Mouse (Mus musculus) liver, embryonic 13.5 days (tissue): ENCODE measurements around the gene Vps36. TPM values are rescaled to one million over a fixed set of nuclear protein-coding genes. Genes with fewer than 3 reads are reported as not detected.

Experiments used
- ATAC-seq: fragments of 200-750 bp; cut with Nextera tagmentation; 2 replicates; pipeline ENCODE4 v1.8.0; 2017; ENCODE audit warnings: low read depth, mild to moderate bottlenecking, moderate number of reproducible peaks, moderate library complexity
- DNase-seq: peaks from one replicate; pipeline ENCODE4 v3.0.0; 2022
- H3K27ac ChIP-seq: fragments of 300-500 bp; sonication (generic); 2 replicates; pipeline ENCODE4 v1.5.1; 2015; ENCODE audit warnings: moderate library complexity, mild to moderate bottlenecking, inconsistent platforms
- H3K27me3 ChIP-seq: fragments of 300-500 bp; sonication (generic); 2 replicates; pipeline ENCODE4 v1.6.1; 2015; ENCODE audit warnings: mild to moderate bottlenecking, inconsistent platforms
- H3K36me3 ChIP-seq: fragments of 300-500 bp; sonication (generic); 2 replicates; pipeline ENCODE4 v1.6.1; 2015; ENCODE audit warnings: mild to moderate bottlenecking, inconsistent platforms
- H3K4me1 ChIP-seq: fragments of 300-500 bp; sonication (generic); replicated peaks from 2 replicates; pipeline ENCODE4 v1.6.1; 2015; ENCODE audit warnings: inconsistent platforms
- H3K4me2 ChIP-seq: fragments of 300-500 bp; sonication (generic); 2 replicates; pipeline ENCODE4 v1.6.1; 2015; ENCODE audit warnings: inconsistent platforms, mild to moderate bottlenecking, moderate library complexity
- H3K4me3 ChIP-seq: fragments of 300-500 bp; sonication (generic); replicated peaks from 2 replicates; pipeline ENCODE4 v1.5.1; 2015; ENCODE audit warnings: mild to moderate bottlenecking, inconsistent platforms
- H3K9ac ChIP-seq: fragments of 300-500 bp; sonication (generic); 2 replicates; pipeline ENCODE4 v1.6.1; 2015; ENCODE audit warnings: mild to moderate bottlenecking, inconsistent platforms
- H3K9me3 ChIP-seq: fragments of 300-500 bp; sonication (generic); replicated peaks from 2 replicates; pipeline ENCODE4 v1.6.1; 2016; ENCODE audit warnings: inconsistent platforms
- WGBS: fragments of 180-500 bp; shearing (Covaris S2); methylation state at CpG from one replicate; pipeline ENCODE4 v1.1.7; 2015; ENCODE audit not compliant: insufficient replicate concordance; 5-methylcytosine and 5-hydroxymethylcytosine counted together
- polyA plus RNA-seq: library from polyadenylated mRNA; unstranded; fragments of >200 nt; fragmentation: Nextera tagmentation; extraction: Ambion mirVana; gene quantifications from 2 replicates; pipeline ENCODE4 v1.2.1, GENCODE M21; 2015

Vps36 gene
- polyA plus RNA-seq, 1 experiment from 2014 or later = 11.5 TPM

DNA sequence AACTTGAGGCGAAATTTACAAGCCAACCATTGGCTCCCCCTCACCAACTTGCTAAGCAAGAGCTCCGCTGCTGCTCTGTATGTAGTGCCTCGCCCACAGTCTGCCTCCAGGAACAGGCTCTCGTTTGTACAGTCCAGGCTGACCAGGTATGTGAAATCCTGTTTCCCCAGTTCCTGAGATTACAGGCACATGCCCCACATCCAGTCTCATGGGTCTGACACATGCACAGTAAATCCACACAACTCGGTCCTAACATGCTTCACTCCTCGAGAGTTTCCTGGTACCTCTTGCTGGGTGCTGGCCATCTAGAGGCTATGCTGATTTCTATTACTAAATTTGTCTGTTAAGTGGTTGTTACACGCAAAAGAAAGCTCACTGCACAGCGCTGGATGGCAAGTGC lies 33.8 kb downstream of the Vps36 start:
- no peak overlapping the region for H3K4me3 ChIP-seq
- no peak overlapping the region for H3K9ac ChIP-seq
- H3K9me3 ChIP-seq = no peaks in the 10 kb centered on the region
- ATAC-seq = no peak
- 40% methylated on average over 8 of the region's 8 CpGs for WGBS
- H3K36me3 ChIP-seq = 0 out of 2 replicates have a peak, but pooled peaks cover 6% of the 10 kb centered on the region
- DNase-seq = no peak
- 0 out of 2 replicates have a peak overlapping the region, but pooled peaks have one; percentile 72 for H3K4me2 ChIP-seq
- peaks cover 9% of the 10 kb centered on the region; the same call in 1 of the 2 replicates for H3K4me1 ChIP-seq
- H3K27me3 ChIP-seq = peaks cover 32% of the 10 kb centered on the region
- no peak overlapping the region for H3K27ac ChIP-seq

DNA sequence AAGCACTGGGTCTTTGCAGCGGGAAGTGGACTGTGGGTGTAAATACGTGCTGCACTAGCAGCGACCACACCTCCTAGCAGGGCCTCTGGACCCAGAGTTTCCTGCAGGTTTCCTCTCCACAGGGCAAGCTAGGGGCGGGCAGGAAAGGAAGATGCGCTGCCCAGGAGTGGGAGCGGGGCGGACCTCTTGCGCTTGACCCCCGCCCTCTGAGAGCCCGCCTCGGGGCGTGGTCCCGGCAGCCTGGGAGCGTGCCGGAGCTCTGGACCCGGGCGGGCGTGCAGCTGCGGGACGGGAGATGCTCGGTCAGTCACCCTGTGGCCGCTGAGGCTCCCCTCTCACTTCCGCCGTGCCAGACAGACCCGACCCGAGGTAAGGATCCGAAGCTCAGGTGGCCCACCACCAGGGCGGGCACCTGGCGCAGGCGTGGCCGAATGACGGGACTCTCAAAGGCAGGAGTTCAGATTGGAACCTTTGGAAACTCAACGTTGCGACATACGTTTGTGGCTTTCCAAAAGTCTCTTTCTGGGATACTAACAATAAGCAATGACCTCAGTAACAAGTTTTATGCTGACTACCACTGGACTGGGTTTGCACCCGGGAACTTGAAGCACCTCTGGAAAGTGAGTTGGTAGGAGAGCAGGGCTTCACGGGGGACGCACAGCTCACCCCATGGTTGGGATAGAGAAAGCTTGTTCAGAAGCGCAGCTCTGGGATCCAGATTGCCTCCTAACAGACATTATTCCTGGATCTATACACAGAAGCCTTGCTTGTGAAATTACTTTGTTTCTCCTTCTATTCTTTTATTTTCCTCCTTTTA lies 34.7 kb downstream of the Vps36 start, which contains the start of gene Thsd1:
TSS of gene Thsd1 (plus strand) at position 253 of the 817 bp plus-strand sequence.
- Histone ChIP-seq H3K4me2 (peak within 1 kb of the TSS; percentile 72), H3K4me3 (peak within 1 kb of the TSS; percentile 61), H3K27me3 (peaks cover 32% of the 10 kb centered on the region), H3K9me3 (no peaks in the 10 kb centered on the region), H3K9ac (peak within 1 kb of the TSS; percentile 42), H3K4me1 (peaks cover 9% of the 10 kb centered on the region; the same call in 1 of the 2 replicates), H3K36me3 (0 out of 2 replicates have a peak, but pooled peaks cover 3% of the 10 kb centered on the region), H3K27ac (no peak within 1 kb of the TSS)
- peak; percentile 81 for ATAC-seq
- under 1% methylated on average over 39 of the region's 39 CpGs for WGBS
- peak; percentile 34 for DNase-seq

DNA sequence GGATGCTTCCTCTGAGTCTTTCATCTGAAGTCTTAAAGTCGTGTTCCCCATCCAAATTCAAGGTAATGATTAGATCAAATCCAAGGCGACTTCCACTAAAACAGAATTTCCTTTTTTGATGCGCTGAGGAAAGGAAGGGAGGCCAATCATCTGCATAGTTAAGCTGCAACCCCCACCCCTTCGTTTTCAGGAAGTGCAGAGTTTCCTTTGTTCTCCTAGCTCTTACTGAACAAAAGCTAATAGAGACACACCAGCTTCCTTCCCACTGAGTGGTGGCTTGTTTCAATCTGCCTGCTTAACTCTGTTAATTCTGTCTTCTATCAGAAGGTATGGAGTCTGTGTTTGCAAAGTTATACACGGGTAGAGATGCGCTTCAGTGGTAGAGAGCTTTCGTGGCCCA lies 36.0 kb downstream of the Vps36 start:
- no peak overlapping the region for H3K9ac ChIP-seq
- ATAC-seq (no peak), DNase-seq (no peak)
- WGBS = 16% methylated on average over 7 of the region's 7 CpGs
- peaks cover 9% of the 10 kb centered on the region; the same call in 1 of the 2 replicates for H3K4me1 ChIP-seq
- H3K36me3 ChIP-seq = no peaks in the 10 kb centered on the region
- no peak overlapping the region for H3K27ac ChIP-seq
- no peak overlapping the region for H3K4me3 ChIP-seq
- no peaks in the 10 kb centered on the region for H3K9me3 ChIP-seq
- H3K27me3 ChIP-seq = peaks cover 32% of the 10 kb centered on the region
- H3K4me2 ChIP-seq = peak overlapping the region; percentile 72; the same call in 1 of the 2 replicates

DNA sequence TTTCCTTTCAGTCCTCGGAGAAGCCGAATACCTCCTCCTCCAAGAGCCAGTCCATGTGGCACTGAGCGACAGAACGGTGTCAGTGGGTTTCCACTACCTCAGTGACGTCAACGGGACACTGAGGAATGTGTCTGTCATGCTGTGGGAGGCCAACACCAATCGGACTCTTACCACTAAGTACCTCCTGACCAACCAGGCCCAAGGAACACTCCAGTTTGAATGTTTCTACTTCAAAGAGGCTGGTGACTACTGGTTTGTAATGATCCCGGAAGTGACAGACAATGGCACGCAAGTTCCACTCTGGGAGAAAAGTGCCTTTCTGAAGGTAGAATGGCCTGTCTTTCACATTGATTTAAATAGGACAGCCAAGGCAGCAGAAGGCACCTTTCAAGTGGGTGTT lies 50.4 kb downstream of the Vps36 start:
- no peaks in the 10 kb centered on the region for H3K27me3 ChIP-seq
- H3K27ac ChIP-seq = no peak overlapping the region
- no peaks in the 10 kb centered on the region for H3K9me3 ChIP-seq
- H3K36me3 ChIP-seq = no peaks in the 10 kb centered on the region
- H3K9ac ChIP-seq = no peak overlapping the region
- H3K4me3 ChIP-seq = no peak overlapping the region
- DNase-seq = no peak
- no peaks in the 10 kb centered on the region for H3K4me1 ChIP-seq
- 82% methylated on average over 9 of the region's 9 CpGs for WGBS
- no peak for ATAC-seq
- H3K4me2 ChIP-seq = no peak overlapping the region

DNA sequence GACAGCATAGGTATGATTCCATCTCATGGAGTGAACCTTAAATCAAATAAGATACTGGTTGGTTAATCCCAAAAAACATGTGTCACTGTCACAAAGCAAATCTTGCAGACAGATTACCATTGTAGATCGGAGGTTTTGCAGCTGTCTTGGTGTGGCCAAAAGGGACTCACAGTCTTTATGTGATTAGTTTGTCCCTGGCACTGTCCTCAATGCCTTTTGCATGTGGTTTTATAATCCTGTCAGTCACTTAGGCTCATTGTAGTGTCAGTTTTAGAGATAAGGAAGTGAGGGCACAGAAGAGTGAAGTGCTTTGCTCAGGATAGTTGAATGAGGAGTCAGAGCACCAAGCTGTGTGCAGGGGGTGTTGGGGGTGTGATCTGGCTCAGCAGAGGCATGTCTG lies 53.1 kb downstream of the Vps36 start:
- 16% methylated on average over 1 of the region's 1 CpGs for WGBS
- Histone ChIP-seq H3K27me3 (no peaks in the 10 kb centered on the region), H3K36me3 (no peaks in the 10 kb centered on the region), H3K4me1 (no peaks in the 10 kb centered on the region), H3K9me3 (no peaks in the 10 kb centered on the region), H3K4me2 (no peak overlapping the region), H3K9ac (no peak overlapping the region), H3K4me3 (no peak overlapping the region), H3K27ac (no peak overlapping the region)
- ATAC-seq = no peak
- DNase-seq = no peak

DNA sequence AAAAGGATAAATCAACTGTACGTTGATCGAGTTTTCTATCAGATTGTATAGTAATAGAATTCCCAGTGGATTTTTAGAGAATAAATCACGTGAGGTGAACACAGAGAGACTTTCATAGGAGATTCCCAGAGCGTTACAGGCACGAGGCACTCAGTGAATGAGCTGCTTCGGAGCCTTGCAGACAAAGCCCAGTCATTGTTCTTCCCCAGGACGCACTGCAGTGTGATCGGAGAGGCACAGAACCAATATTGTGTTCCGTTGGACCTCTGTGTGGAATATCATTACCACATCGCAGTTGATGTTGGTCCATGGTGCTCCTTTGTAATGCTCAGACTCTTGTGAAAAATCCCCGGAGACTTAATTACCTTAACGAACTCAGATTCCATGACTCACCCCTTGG lies 55.3 kb downstream of the Vps36 start:
- H3K4me1 ChIP-seq = no peaks in the 10 kb centered on the region
- no peak overlapping the region for H3K27ac ChIP-seq
- no peak for ATAC-seq
- H3K4me2 ChIP-seq = no peak overlapping the region
- H3K4me3 ChIP-seq = no peak overlapping the region
- no peaks in the 10 kb centered on the region for H3K27me3 ChIP-seq
- WGBS = 83% methylated on average over 12 of the region's 12 CpGs
- no peak overlapping the region for H3K9ac ChIP-seq
- no peak for DNase-seq
- H3K36me3 ChIP-seq = no peaks in the 10 kb centered on the region
- H3K9me3 ChIP-seq = no peaks in the 10 kb centered on the region

DNA sequence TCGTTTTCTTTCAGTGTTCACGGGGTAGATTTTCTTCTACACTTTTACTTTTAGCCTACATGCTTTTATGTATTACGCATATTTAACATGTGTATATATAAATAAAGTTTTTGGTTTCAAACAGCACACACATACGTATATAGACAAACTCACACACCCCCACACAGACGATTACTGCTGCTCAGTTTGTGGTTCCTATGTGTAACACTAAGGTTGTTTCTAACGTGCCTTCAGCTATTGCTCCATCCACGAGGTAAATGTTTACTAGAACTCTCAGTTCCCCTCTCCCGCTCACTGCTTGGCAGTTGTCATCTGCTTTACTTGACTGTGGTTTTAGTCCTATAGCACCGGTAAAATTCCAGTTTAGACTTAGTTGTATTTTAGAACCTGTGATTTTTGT lies 56.5 kb downstream of the Vps36 start:
- DNase-seq (no peak), ATAC-seq (no peak)
- no peak overlapping the region for H3K4me3 ChIP-seq
- no peak overlapping the region for H3K4me2 ChIP-seq
- 61% methylated on average over 9 of the region's 9 CpGs for WGBS
- no peak overlapping the region for H3K9ac ChIP-seq
- no peaks in the 10 kb centered on the region for H3K27me3 ChIP-seq
- H3K36me3 ChIP-seq = no peaks in the 10 kb centered on the region
- no peaks in the 10 kb centered on the region for H3K9me3 ChIP-seq
- no peak overlapping the region for H3K27ac ChIP-seq
- no peaks in the 10 kb centered on the region for H3K4me1 ChIP-seq

DNA sequence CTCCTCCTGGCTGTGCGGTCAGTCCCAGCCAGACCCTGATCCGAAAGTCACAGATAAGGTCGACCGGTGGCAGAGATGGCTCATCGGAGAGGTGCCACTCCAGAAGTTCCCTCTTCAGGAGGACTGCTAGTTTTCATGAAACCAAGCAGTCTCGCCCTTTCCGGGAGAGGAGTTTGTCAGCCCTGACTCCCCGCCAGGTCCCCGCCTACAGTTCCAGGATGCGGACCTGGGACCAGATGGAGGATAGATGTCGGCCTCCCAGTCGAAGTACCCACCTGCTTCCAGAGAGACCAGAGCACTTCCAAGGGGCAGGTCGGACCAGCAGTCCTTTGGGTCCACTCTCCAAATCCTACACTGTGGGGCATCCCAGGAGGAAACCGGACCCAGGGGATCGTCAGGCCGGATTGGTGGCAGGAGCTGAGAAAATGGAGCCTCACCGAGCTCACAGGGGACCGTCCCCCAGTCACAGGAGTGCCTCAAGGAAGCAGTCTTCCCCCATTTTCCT lies 66.4 kb downstream of the Vps36 start:
- 0 out of 2 replicates have a peak, but pooled peaks cover 4% of the 10 kb centered on the region for H3K4me1 ChIP-seq
- DNase-seq = no peak
- WGBS = 80% methylated on average over 18 of the region's 18 CpGs
- no peak overlapping the region for H3K9ac ChIP-seq
- no peaks in the 10 kb centered on the region for H3K36me3 ChIP-seq
- ATAC-seq = no peak
- H3K9me3 ChIP-seq = no peaks in the 10 kb centered on the region
- no peak overlapping the region for H3K4me2 ChIP-seq
- H3K27me3 ChIP-seq = no peaks in the 10 kb centered on the region
- H3K27ac ChIP-seq = no peak overlapping the region
- no peak overlapping the region for H3K4me3 ChIP-seq

DNA sequence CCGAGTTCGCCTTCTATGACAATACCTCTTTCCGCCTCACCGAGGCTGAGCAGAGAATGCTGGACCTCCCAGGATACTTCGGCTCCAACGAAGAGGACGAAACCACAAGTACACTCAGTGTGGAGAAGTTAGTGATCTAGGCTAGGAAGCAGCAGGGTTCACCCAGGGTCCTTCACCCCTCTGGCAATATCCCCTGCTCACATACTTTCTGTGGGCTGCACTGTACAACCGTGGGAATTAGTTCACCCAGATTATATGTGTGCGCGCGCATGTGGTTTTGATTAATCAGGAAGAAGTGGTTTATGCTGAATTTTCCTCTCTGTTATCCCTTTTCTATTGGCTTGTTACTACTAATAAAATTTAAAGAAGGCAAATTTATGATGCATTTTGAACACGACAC lies 66.9 kb downstream of the Vps36 start:
- Histone ChIP-seq H3K27ac (no peak overlapping the region), H3K9me3 (no peaks in the 10 kb centered on the region), H3K36me3 (no peaks in the 10 kb centered on the region), H3K4me2 (no peak overlapping the region), H3K4me1 (0 out of 2 replicates have a peak, but pooled peaks cover 4% of the 10 kb centered on the region), H3K27me3 (no peaks in the 10 kb centered on the region), H3K4me3 (no peak overlapping the region), H3K9ac (no peak overlapping the region)
- 76% methylated on average over 12 of the region's 12 CpGs for WGBS
- ATAC-seq = no peak
- DNase-seq = no peak

DNA sequence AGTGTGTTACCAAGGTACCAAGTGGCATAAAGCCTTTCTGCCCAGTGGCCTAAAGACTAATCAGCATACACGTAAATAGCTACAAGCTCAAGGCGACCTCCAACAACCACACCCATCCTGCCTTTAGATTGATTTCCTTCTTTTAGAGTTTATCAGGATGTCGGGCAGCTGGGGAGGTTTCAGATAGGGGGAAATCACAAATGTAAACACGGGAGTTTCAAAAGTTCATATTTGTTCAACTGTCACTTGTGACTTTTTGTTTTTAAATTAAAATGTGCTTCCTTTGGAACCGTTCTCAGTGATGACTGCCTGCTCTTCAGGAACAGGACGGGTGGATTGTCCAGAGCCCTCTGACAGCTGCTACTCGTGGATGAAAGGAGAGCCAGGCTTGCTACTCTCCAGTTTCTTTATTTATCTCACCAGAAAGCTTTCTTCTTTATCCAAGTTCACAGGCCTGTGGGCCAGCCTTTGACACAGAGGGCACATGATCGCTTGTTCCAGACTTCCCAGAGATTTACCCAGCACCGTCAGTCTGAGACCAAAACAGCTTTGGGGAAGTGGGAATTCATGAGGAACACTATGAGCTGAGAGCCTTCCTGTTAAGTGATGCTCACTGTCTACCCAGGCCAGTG lies 67.6 kb downstream of the Vps36 start:
- 19% methylated on average over 9 of the region's 9 CpGs for WGBS
- no peaks in the 10 kb centered on the region for H3K27me3 ChIP-seq
- no peaks in the 10 kb centered on the region for H3K36me3 ChIP-seq
- DNase-seq (no peak), ATAC-seq (no peak)
- no peak overlapping the region for H3K9ac ChIP-seq
- H3K27ac ChIP-seq = no peak overlapping the region
- no peaks in the 10 kb centered on the region for H3K9me3 ChIP-seq
- no peak overlapping the region for H3K4me2 ChIP-seq
- 0 out of 2 replicates have a peak, but pooled peaks cover 4% of the 10 kb centered on the region for H3K4me1 ChIP-seq
- H3K4me3 ChIP-seq = no peak overlapping the region

DNA sequence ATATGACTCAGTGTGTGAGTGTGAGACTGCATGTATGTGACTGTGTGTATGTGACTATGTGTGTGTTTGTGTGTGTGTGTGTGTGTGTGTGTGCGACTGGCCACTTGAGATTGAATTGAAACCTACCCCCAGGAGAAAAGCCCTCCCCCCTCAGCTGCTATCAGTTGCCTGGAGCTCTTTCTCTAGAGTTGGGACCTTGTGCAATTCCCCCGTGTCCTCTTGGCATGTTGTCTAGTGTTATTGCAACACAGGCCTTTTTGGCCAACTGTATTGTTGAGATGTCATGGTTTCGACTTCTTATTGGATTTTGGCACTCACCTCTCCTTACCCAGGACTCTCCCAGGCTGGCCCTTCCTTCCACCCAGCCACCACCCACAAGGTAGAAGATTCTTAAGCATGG lies 69.7 kb downstream of the Vps36 start:
- Histone ChIP-seq H3K9me3 (no peaks in the 10 kb centered on the region), H3K27ac (no peak overlapping the region), H3K27me3 (no peaks in the 10 kb centered on the region), H3K4me2 (no peak overlapping the region), H3K4me1 (0 out of 2 replicates have a peak, but pooled peaks cover 4% of the 10 kb centered on the region), H3K36me3 (no peaks in the 10 kb centered on the region), H3K4me3 (no peak overlapping the region), H3K9ac (no peak overlapping the region)
- 57% methylated on average over 3 of the region's 3 CpGs for WGBS
- no peak for DNase-seq
- no peak for ATAC-seq
